Comparison of ENCODE assay signal across 23 mouse cellular contexts in genomic region chr2:58146572-58146971, GRCm38 (mm10). TPM values are rescaled to one million over a fixed set of nuclear protein-coding genes. Genes with fewer than 3 reads are reported as not detected.
A peak's percentile ranks its signal among the peaks of the same experiment; 100 is the strongest.
DNase-seq lines count a peak whose midpoint lies in the region; ATAC-seq and TF ChIP-seq lines count a peak whose summit lies in the region.
"Had no signal": no experiment of that assay in that cellular context is flagged by ENCODE, and none has a peak within 500 bp of the region (broad histone marks: within the 10 kb centered on the region; RNA-seq: fewer than 3 reads in every experiment).

No protein-coding gene starts in this region.

- H3K9ac ChIP-seq in limb, embryonic 14.5 days (ENCODE audit: low read depth, low read length, severe bottlenecking): no peak overlapping the region
- H3K9ac ChIP-seq: embryonic facial prominence, embryonic 12.5 days; forebrain, embryonic 13.5 days; forebrain, embryonic 15.5 days; forebrain, postnatal 0 days had no signal

- H3K4me3 ChIP-seq in limb, embryonic 14.5 days (replicated peaks; ENCODE audit: low read length): no peak overlapping the region
- H3K4me3 ChIP-seq in limb, embryonic 10.5 days: no peak overlapping the region
- H3K4me3 ChIP-seq: embryonic facial prominence, embryonic 10.5 days; embryonic facial prominence, embryonic 12.5 days; forebrain, embryonic 13.5 days; forebrain, embryonic 15.5 days had no signal

- TF ChIP-seq POLR2A in limb, embryonic 14.5 days (IDR thresholded peaks at IDR 0.05; ENCODE audit: borderline replicate concordance, extremely low read depth, insufficient read depth, insufficient read length): no peak

- H3K27me3 ChIP-seq in limb, embryonic 14.5 days (ENCODE audit: control insufficient read depth, insufficient read depth, low read length): no peaks in the 10 kb centered on the region
- no peaks in the 10 kb centered on the region for H3K27me3 ChIP-seq in limb, embryonic 10.5 days (ENCODE audit: low read depth, poor library complexity, severe bottlenecking)
- H3K27me3 ChIP-seq: CH12.LX; embryonic facial prominence, embryonic 12.5 days; forebrain, embryonic 13.5 days; forebrain, embryonic 15.5 days had no signal

- 72% methylated on average over 5 of the region's 5 CpGs for WGBS in limb, embryonic 14.5 days
- 95% methylated on average over 5 of the region's 5 CpGs for WGBS in limb, embryonic 10.5 days

- no peak overlapping the region for H3K27ac ChIP-seq in limb, embryonic 14.5 days (replicated peaks; ENCODE audit: low read depth, low read length)
- no peak overlapping the region for H3K27ac ChIP-seq in limb, embryonic 10.5 days
- H3K27ac ChIP-seq: embryonic facial prominence, embryonic 10.5 days; embryonic facial prominence, embryonic 12.5 days; forebrain, embryonic 13.5 days; forebrain, embryonic 15.5 days had no signal

- no peaks in the 10 kb centered on the region for H3K4me1 ChIP-seq in limb, embryonic 14.5 days (ENCODE audit: control insufficient read depth, insufficient read depth, low read length)
- H3K4me1 ChIP-seq in limb, embryonic 10.5 days: no peaks in the 10 kb centered on the region
- H3K4me1 ChIP-seq: embryonic facial prominence, embryonic 10.5 days; embryonic facial prominence, embryonic 12.5 days; forebrain, embryonic 13.5 days; forebrain, embryonic 15.5 days had no signal

- H3K4me2 ChIP-seq in limb, embryonic 14.5 days (replicated peaks; ENCODE audit: low read depth, low read length, severe bottlenecking): no peak overlapping the region
- H3K4me2 ChIP-seq: embryonic facial prominence, embryonic 12.5 days; forebrain, embryonic 13.5 days; forebrain, embryonic 15.5 days had no signal

- H3K36me3 ChIP-seq in limb, embryonic 14.5 days (ENCODE audit: control insufficient read depth, insufficient read depth, low read length): no peaks in the 10 kb centered on the region
- no peaks in the 10 kb centered on the region for H3K36me3 ChIP-seq in limb, embryonic 10.5 days
- H3K36me3 ChIP-seq: embryonic facial prominence, embryonic 10.5 days; embryonic facial prominence, embryonic 12.5 days; forebrain, embryonic 15.5 days; G1E had no signal

- ATAC-seq in limb, embryonic 14.5 days (ENCODE audit: low FRiP score, low read depth): no peak
- ATAC-seq: activated CD4-positive, CD25-positive, alpha-beta regulatory T cell, adult 4 months; CD4-positive, CD25-positive, alpha-beta regulatory T cell, adult 4 months; forebrain, embryonic 13.5 days; forebrain, embryonic 15.5 days; forebrain, postnatal 0 days had no signal

- DNase-seq in cerebellum, adult 9-10 months: peak; percentile 53
- no peak for DNase-seq in cerebellum, postnatal 4 days (ENCODE audit: low spot score in 2 of 2)
- peak; percentile 56 for DNase-seq in limb, embryonic 14.5 days (ENCODE audit: low spot score)
- DNase-seq in limb, embryonic 10.5 days (ENCODE audit: low spot score): no peak
- DNase-seq in gonadal fat pad, adult 2 months (ENCODE audit: low read depth): peak; percentile 20
- no peak for DNase-seq in urinary bladder, postnatal 10 days (ENCODE audit: low spot score)
- DNase-seq: adrenal gland, adult 8-10 months; adrenal gland, postnatal 14 days; adrenal gland, postnatal 36 days; B cell, adult 2 months; cerebellum, adult 11-12 months; cerebellum, adult 9-11 months; cerebellum, postnatal 14 days; cerebellum, postnatal 36 days; forebrain, postnatal 0 days had no signal

- H3K9me3 ChIP-seq in limb, embryonic 14.5 days (ENCODE audit: control insufficient read depth, low read length): no peaks in the 10 kb centered on the region
- no peaks in the 10 kb centered on the region for H3K9me3 ChIP-seq in limb, embryonic 10.5 days (replicated peaks)
- H3K9me3 ChIP-seq: embryonic facial prominence, embryonic 10.5 days; embryonic facial prominence, embryonic 12.5 days; forebrain, embryonic 15.5 days had no signal

RNA-seq across cellular contexts. Expression of gene Cytip, which starts 48.8 kb away (rescaled TPM):
- polyA plus RNA-seq in limb, embryonic 14.5 days (2012; rRNA removed): 1.5 and 1.6 TPM in 2 replicates
- polyA plus RNA-seq in limb, embryonic 14.5 days (2014; fragmentation: Nextera tagmentation; extraction: Ambion mirVana): 2.2 and 3.2 TPM in 2 replicates
- 0.23 and 0.26 TPM in 2 replicates for polyA plus RNA-seq in limb, embryonic 10.5 days (2016; fragmentation: Nextera tagmentation; extraction: Ambion mirVana)
- 4.8 and 6.6 TPM in 2 replicates for polyA plus RNA-seq in gonadal fat pad, adult 2 months (2012; rRNA removed)
- polyA plus RNA-seq: G1E had no signal

Comparison
In these comparisons a context has a peak if more than half of its experiments do, and no peak if none do; other contexts are left out.
1. DNase-seq: peak in cerebellum, adult 9-10 months (single experiment), limb, embryonic 14.5 days (single experiment) and gonadal fat pad, adult 2 months (single experiment); none in cerebellum, postnatal 4 days (0 of 2), limb, embryonic 10.5 days (single experiment) and urinary bladder, postnatal 10 days (single experiment).